Mouse (Mus musculus) hindbrain, embryonic 16.5 days (tissue): ENCODE results near the gene Gsn. TPM values are rescaled to one million over a fixed set of nuclear protein-coding genes. Genes with fewer than 3 reads are reported as not detected.

ENCODE experiments used
- ATAC-seq: fragments of 200-750 bp; cut with Nextera tagmentation; 2 replicates; pipeline ENCODE4 v1.8.0; 2017; ENCODE audit warnings: moderate TSS enrichment, moderate library complexity
- H3K27ac ChIP-seq: fragments of 300-500 bp; sonication (generic); 2 replicates; pipeline ENCODE4 v1.5.1; 2014; ENCODE audit warnings: low read depth, mild to moderate bottlenecking, control low read depth, low read length, moderate library complexity
- H3K27me3 ChIP-seq: fragments of 300-500 bp; sonication (generic); replicated peaks from 2 replicates; pipeline ENCODE4 v1.6.1; 2014; ENCODE audit warnings: low read length; ENCODE audit not compliant: control insufficient read depth, insufficient read depth
- H3K36me3 ChIP-seq: fragments of 300-500 bp; sonication (generic); 2 replicates; pipeline ENCODE4 v1.6.1; 2014; ENCODE audit warnings: mild to moderate bottlenecking, low read length, moderate library complexity, mixed read lengths; ENCODE audit not compliant: control insufficient read depth, insufficient read depth
- H3K4me1 ChIP-seq: fragments of 300-500 bp; sonication (generic); 2 replicates; pipeline ENCODE4 v1.6.1; 2014; ENCODE audit warnings: low read depth, low read length; ENCODE audit not compliant: control insufficient read depth, insufficient read depth
- H3K4me2 ChIP-seq: fragments of 300-500 bp; sonication (generic); 2 replicates; pipeline ENCODE4 v1.6.1; 2014; ENCODE audit warnings: mild to moderate bottlenecking, low read length, control low read depth, moderate library complexity
- H3K4me3 ChIP-seq: fragments of 300-500 bp; sonication (generic); 2 replicates; pipeline ENCODE4 v1.5.1; 2014; ENCODE audit warnings: mild to moderate bottlenecking, low read length, control low read depth, moderate library complexity
- H3K9ac ChIP-seq: fragments of 300-500 bp; sonication (generic); 2 replicates; pipeline ENCODE4 v1.6.1; 2014; ENCODE audit warnings: low read depth, mild to moderate bottlenecking, control low read depth, low read length, moderate library complexity
- H3K9me3 ChIP-seq: fragments of 300-500 bp; sonication (generic); 2 replicates; pipeline ENCODE4 v1.6.1; 2014; ENCODE audit warnings: mild to moderate bottlenecking, low read length, moderate library complexity; ENCODE audit not compliant: control insufficient read depth
- WGBS: fragments of 180-500 bp; shearing (Covaris S2); extraction: QIAGEN DNeasy Blood & Tissue Kit; methylation state at CpG from one replicate; pipeline ENCODE4 v1.1.7; 2014; 5-methylcytosine and 5-hydroxymethylcytosine counted together
- polyA plus RNA-seq: library from polyadenylated mRNA; unstranded; fragments of >200 nt; fragmentation: Nextera tagmentation; extraction: Ambion mirVana; gene quantifications from 2 replicates; pipeline ENCODE4 v1.2.1, GENCODE M21; 2015

Gsn gene
- polyA plus RNA-seq, 1 experiment from 2014 or later, result 31.6 TPM

GRCm38 (mm10) chr2:35337419-35337818, 81.2 kb downstream of the Gsn start:
- Histone ChIP-seq H3K4me1 (peaks cover 15% of the 10 kb centered on the region), H3K4me3 (peak overlapping the region; percentile 63), H3K9ac (peak overlapping the region; percentile 60), H3K36me3 (no peaks in the 10 kb centered on the region), H3K27me3 (no peaks in the 10 kb centered on the region), H3K27ac (peak overlapping the region; percentile 74), H3K4me2 (peak overlapping the region; percentile 65), H3K9me3 (no peaks in the 10 kb centered on the region)
- 46% methylated on average over 10 of the region's 10 CpGs for whole genome bisulfite sequencing
- peak; percentile 14 for ATAC-seq

DNA sequence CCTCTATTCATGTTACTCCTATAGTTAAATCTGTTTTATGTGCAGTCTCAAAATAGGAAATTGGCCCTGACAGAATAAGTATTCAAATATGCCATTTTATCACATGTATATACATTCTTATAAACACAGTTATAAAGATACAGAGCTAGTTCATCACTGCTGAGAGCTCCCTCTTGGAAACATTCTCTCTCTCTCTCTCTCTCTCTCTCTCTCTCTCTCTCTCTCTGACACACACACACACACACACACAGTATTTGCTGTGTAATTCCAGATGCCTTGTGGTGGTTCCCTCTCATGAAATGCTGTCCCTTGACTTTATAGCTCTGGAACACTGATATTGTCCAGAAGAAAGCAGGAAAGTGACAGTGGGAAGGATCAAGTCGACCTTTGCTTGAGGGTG, 81.9 kb downstream of the Gsn start:
- H3K27ac ChIP-seq, result no peak overlapping the region
- H3K9me3 ChIP-seq, result no peaks in the 10 kb centered on the region
- no peaks in the 10 kb centered on the region for H3K36me3 ChIP-seq
- WGBS, result 70% methylated on average over 1 of the region's 1 CpGs
- ATAC-seq, result no peak
- no peaks in the 10 kb centered on the region for H3K27me3 ChIP-seq
- no peak overlapping the region for H3K4me2 ChIP-seq
- H3K9ac ChIP-seq, result no peak overlapping the region
- peaks cover 15% of the 10 kb centered on the region for H3K4me1 ChIP-seq
- no peak overlapping the region for H3K4me3 ChIP-seq

DNA sequence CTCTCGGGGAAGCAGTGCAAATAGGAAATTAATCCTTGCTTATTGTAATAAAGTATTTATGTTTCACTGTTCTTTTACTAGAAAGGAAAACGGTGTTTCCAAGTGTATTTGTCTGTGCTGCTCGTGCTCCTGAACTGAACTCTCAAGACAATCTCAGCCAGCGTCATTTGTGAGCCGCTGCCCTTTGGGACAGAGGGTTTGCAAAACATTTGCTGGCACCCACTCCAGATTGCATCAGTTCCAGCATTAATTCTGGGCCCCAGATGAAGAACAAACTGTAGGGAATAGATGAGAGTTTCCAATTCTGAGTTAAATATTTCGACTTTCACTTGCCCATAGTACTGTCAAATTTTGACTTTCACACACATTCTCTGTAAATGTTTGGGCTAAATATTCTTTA, 82.5 kb downstream of the Gsn start:
- 87% methylated on average over 6 of the region's 6 CpGs for WGBS
- Histone ChIP-seq H3K36me3 (no peaks in the 10 kb centered on the region), H3K9me3 (no peaks in the 10 kb centered on the region), H3K27ac (no peak overlapping the region), H3K4me2 (no peak overlapping the region), H3K9ac (no peak overlapping the region), H3K4me3 (no peak overlapping the region), H3K27me3 (no peaks in the 10 kb centered on the region), H3K4me1 (peaks cover 15% of the 10 kb centered on the region)
- ATAC-seq, result no peak

GRCm38 (mm10) chr2:35342605-35343004, 86.4 kb downstream of the Gsn start:
- Histone ChIP-seq H3K36me3 (no peaks in the 10 kb centered on the region), H3K9ac (no peak overlapping the region), H3K4me1 (no peaks in the 10 kb centered on the region), H3K4me2 (no peak overlapping the region), H3K27me3 (no peaks in the 10 kb centered on the region), H3K4me3 (no peak overlapping the region), H3K9me3 (no peaks in the 10 kb centered on the region), H3K27ac (no peak overlapping the region)
- no peak for ATAC-seq
- WGBS, result 84% methylated on average over 3 of the region's 3 CpGs

DNA sequence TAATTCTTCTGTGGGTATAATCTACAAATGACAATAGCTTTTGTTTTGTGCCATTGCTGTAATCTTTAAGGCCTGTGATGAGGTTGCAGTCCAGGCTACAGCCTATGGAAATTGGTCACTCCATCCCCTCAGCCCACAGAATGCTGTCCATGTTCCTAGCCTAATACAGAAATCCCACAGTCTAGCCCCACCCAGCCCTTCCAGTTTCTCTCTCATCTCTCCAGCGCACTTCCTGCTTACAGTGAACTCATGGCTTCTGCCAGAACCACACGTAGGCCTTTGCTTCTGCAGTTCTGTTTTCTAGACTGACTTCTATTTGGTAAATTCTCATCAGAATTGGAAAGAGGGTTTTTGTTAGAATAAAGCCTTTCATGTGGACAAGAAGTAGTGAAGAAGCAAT, 89.8 kb downstream of the Gsn start:
- Histone ChIP-seq H3K27ac (no peak overlapping the region), H3K9me3 (no peaks in the 10 kb centered on the region), H3K36me3 (no peaks in the 10 kb centered on the region), H3K9ac (no peak overlapping the region), H3K4me3 (no peak overlapping the region), H3K4me2 (no peak overlapping the region), H3K4me1 (no peaks in the 10 kb centered on the region), H3K27me3 (no peaks in the 10 kb centered on the region)
- no peak for ATAC-seq
- 72% methylated on average over 2 of the region's 2 CpGs for WGBS

- Histone ChIP-seq H3K36me3 (no peaks in the 10 kb centered on the region), H3K9ac (no peak overlapping the region), H3K27ac (no peak overlapping the region), H3K27me3 (no peaks in the 10 kb centered on the region), H3K4me3 (no peak overlapping the region), H3K9me3 (no peaks in the 10 kb centered on the region), H3K4me1 (no peaks in the 10 kb centered on the region), H3K4me2 (no peak overlapping the region)
- WGBS, result 57% methylated on average over 5 of the region's 5 CpGs
- ATAC-seq, result no peak
Measured at GRCm38 (mm10) chr2:35349184-35349583, 93.0 kb downstream of the Gsn start.

Other genes with a start within 250 kb of the Gsn start
- 0.24 TPM in 2 replicates for gene Hc, start 194.9 kb upstream of the Gsn start, polyA plus RNA-seq
- gene AI182371, start 154.8 kb upstream of the Gsn start, polyA plus RNA-seq, result 0.47 and 0.60 TPM in 2 replicates
- 7.3 and 8.9 TPM in 2 replicates for gene Cntrl, start 146.9 kb upstream of the Gsn start, polyA plus RNA-seq
- 426 and 462 TPM in 2 replicates for gene Rab14, start 55.3 kb upstream of the Gsn start, polyA plus RNA-seq
- 28.7 and 29.8 TPM in 2 replicates for gene Stom, start 80.6 kb downstream of the Gsn start, polyA plus RNA-seq
- gene 4930568D16Rik, start 111.3 kb downstream of the Gsn start, polyA plus RNA-seq, result not detected in 2 replicates
- gene 4930402F06Rik, start 140.8 kb downstream of the Gsn start, polyA plus RNA-seq, result not detected in 2 replicates
- 7.1 and 9.2 TPM in 2 replicates for gene Ggta1, start 206.9 kb downstream of the Gsn start, polyA plus RNA-seq